Mouse (Mus musculus) limb, embryonic 11.5 days (tissue): Measurements from ENCODE around the gene Pik3cg. TPM values are rescaled to one million over a fixed set of nuclear protein-coding genes. Genes with fewer than 3 reads are reported as not detected.
A peak's percentile ranks its signal among the peaks of the same experiment; 100 is the strongest.
"Not testable (repeated sequence)": the region's sequence is repeated elsewhere in the genome, so short reads cannot be mapped to it uniquely, and the experiment has no call there.

ENCODE experiments used
- ATAC-seq: fragments of 200-750 bp; cut with Nextera tagmentation; 2 replicates; pipeline ENCODE4 v1.8.0; 2017; ENCODE audit warnings: low read depth; ENCODE audit not compliant: insufficient number of reproducible peaks, low FRiP score, low TSS enrichment
- DNase-seq: peaks from one replicate; pipeline ENCODE4 v3.0.0-alpha.2; 2015; ENCODE audit warnings: low spot score
- H3K27ac ChIP-seq: fragments of 300-500 bp; sonication (generic); replicated peaks from 2 replicates; pipeline ENCODE4 v1.5.1; 2014; ENCODE audit warnings: low read depth, mild to moderate bottlenecking, low read length
- H3K27me3 ChIP-seq: fragments of 300-500 bp; sonication (generic); 2 replicates; pipeline ENCODE4 v1.6.1; 2014; ENCODE audit warnings: mild to moderate bottlenecking, low read length, mixed read lengths; ENCODE audit not compliant: control insufficient read depth, insufficient read depth
- H3K36me3 ChIP-seq: fragments of 300-500 bp; sonication (generic); 2 replicates; pipeline ENCODE4 v1.6.1; 2014; ENCODE audit warnings: mild to moderate bottlenecking, low read length, moderate library complexity, mixed read lengths; ENCODE audit not compliant: control insufficient read depth, insufficient read depth
- H3K4me1 ChIP-seq: fragments of 300-500 bp; sonication (generic); 2 replicates; pipeline ENCODE4 v1.6.1; 2014; ENCODE audit warnings: low read length, mixed read lengths; ENCODE audit not compliant: control insufficient read depth, insufficient read depth
- H3K4me2 ChIP-seq: fragments of 300-500 bp; sonication (generic); 2 replicates; pipeline ENCODE4 v1.6.1; 2014; ENCODE audit warnings: low read depth, mild to moderate bottlenecking, moderate library complexity; ENCODE audit not compliant: severe bottlenecking
- H3K4me3 ChIP-seq: fragments of 300-500 bp; sonication (generic); 2 replicates; pipeline ENCODE4 v1.5.1; 2014; ENCODE audit warnings: low read depth, low read length
- H3K9ac ChIP-seq: fragments of 300-500 bp; sonication (generic); 2 replicates; pipeline ENCODE4 v1.6.1; 2014; ENCODE audit warnings: mild to moderate bottlenecking, low read length
- H3K9me3 ChIP-seq: fragments of 300-500 bp; sonication (generic); 2 replicates; pipeline ENCODE4 v1.6.1; 2016; ENCODE audit warnings: low read length; ENCODE audit not compliant: control insufficient read depth
- WGBS: fragments of 180-500 bp; shearing (Covaris S2); extraction: QIAGEN DNeasy Blood & Tissue Kit; methylation state at CpG from one replicate; pipeline ENCODE4 v1.1.7; 2014; 5-methylcytosine and 5-hydroxymethylcytosine counted together
- polyA plus RNA-seq: library from polyadenylated mRNA; unstranded; fragments of >200 nt; fragmentation: Nextera tagmentation; extraction: Ambion mirVana; gene quantifications from 2 replicates; pipeline ENCODE4 v1.2.1, GENCODE M21; 2014

Pik3cg gene
- 1.3 and 1.9 TPM in 2 replicates for polyA plus RNA-seq

DNA sequence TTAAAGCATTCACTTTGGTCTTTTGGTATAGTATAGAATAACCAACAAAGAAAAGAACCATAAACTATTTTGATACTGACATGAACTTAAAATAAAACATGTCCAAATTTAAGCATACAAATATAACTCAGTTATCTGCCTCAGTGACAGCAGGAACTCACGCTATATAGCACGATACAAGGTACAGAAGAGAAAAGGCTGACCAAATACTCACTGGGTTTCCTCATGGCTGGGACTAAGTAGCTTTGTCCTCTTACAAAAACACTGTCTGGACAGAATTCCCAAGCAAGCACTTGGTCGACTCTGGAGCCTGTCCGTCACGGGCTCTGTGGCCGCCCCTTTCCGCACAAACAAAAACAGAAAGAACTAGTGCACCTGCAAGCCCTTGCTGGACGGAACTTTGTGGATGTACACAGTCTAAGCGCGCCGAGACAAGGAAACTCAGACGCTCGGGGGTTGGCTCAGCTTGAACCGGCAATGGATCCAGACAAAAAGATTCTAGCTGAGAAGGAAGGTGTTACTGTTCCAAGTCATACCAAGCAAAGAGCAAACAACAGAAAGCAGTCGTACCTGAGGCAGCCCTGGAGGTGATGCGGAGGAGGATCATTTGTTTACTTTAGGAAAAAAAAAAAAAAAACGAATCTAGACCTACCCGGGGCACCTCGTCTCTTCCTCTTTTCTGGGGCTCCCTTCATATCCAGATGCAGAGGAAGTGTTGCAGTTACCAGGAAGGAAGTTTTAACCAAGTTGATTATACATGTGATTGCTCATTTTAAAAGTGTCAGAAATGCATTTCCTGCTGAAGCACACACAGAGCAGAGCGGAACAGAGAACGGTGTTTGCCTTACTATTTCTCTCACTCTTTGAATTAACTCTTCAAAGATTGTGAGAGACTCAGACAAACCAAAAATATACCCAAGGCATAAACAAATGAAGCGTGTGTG is at the start of gene Pik3cg:
TSS of gene Pik3cg (minus strand) at position 712 of the 944 bp plus-strand sequence.
- no peak within 1 kb of the TSS for H3K9ac ChIP-seq
- no peak within 1 kb of the TSS for H3K27ac ChIP-seq
- H3K27me3 ChIP-seq, result no peaks in the 10 kb centered on the region
- H3K4me2 ChIP-seq, result no peak within 1 kb of the TSS
- DNase-seq, result no peak
- ATAC-seq, result no peak
- H3K36me3 ChIP-seq, result no peaks in the 10 kb centered on the region
- H3K9me3 ChIP-seq, result no peaks in the 10 kb centered on the region
- WGBS, result 73% methylated on average over 22 of the region's 22 CpGs
- H3K4me1 ChIP-seq, result no peaks in the 10 kb centered on the region
- no peak within 1 kb of the TSS for H3K4me3 ChIP-seq

DNA sequence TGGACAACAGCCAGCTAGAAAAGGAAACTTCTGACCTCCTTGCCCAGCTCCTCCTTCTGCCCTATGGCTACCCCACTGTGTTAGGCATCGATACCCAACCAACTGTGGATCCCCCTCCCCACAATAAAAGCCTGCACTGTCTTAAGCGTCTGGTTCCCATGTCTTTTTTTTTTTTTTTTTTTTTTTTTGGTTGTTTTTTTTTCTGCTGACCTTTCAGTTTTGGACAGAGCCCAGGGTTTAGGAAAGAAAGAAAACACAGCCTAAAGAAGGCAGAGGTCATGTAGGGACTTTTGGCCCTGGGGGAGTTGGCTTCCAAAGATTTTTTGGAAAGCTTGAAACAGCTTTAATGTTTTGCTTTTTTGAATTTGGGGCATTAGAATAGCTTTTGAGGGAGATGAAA is 40.0 kb upstream of the Pik3cg start:
- H3K27me3 ChIP-seq, result no peaks in the 10 kb centered on the region
- ATAC-seq (no peak), DNase-seq (no peak)
- no peaks in the 10 kb centered on the region for H3K36me3 ChIP-seq
- no peaks in the 10 kb centered on the region for H3K4me1 ChIP-seq
- WGBS, result 60% methylated on average over 2 of the region's 2 CpGs
- H3K9ac ChIP-seq, result no peak overlapping the region
- H3K4me2 ChIP-seq, result no peak overlapping the region
- no peak overlapping the region for H3K4me3 ChIP-seq
- no peak overlapping the region for H3K27ac ChIP-seq
- H3K9me3 ChIP-seq, result no peaks in the 10 kb centered on the region

DNA sequence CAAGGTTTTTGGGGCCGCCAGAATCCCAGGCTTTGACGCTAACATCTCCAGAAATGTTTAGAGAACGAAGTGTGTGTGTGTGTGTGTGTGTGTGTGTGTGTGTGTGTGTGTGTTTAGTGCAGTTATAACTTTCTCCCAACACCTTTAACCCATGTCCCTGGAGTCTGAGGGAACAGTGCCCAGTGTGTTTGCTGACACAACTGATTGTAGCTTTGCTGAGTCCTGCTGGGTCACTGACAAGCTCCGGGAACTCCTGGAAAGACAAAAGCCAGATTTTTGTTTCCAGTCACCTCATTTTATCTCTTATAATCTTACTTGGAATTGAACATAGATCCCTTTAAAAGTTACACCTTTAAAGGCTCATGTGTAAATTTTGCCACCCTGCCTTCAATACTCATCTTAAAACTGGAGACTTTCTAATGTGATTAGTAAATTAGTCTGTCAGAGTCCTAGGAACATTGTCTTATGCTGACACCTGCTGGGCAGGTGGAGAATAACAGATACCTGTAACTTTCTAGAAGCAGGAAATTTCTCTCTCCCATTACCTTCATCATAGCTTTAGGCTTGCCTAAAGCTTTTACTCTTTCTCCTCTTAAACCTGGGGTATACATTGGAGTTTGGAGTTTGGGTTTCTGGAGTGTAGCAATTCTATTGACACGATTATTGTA is 37.2 kb upstream of the Pik3cg start:
- H3K9me3 ChIP-seq, result no peaks in the 10 kb centered on the region
- no peaks in the 10 kb centered on the region for H3K36me3 ChIP-seq
- H3K4me2 ChIP-seq, result no peak overlapping the region
- H3K27ac ChIP-seq, result no peak overlapping the region
- WGBS, result 76% methylated on average over 5 of the region's 5 CpGs
- no peak overlapping the region for H3K4me3 ChIP-seq
- no peaks in the 10 kb centered on the region for H3K27me3 ChIP-seq
- no peaks in the 10 kb centered on the region for H3K4me1 ChIP-seq
- DNase-seq (peak; percentile 44), ATAC-seq (no peak)
- H3K9ac ChIP-seq, result no peak overlapping the region

DNA sequence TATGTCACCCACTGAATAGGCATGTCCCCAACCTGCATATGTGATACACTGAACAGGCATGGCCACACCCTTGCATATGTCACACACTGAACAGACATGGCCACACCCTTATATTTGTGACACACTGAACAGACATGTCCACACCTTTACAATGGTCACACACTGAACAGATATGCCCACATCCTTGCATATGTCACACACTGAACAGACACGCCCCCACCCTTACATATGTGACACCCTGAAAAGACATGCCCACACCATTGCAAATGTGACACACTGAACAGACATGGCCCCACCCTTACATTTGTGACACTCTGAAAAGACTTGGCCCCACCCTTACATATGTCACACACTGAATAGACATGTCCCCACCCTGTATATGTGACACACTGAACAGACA is 35.1 kb upstream of the Pik3cg start:
- no peak overlapping the region for H3K4me3 ChIP-seq
- WGBS, result 83% methylated on average over 1 of the region's 1 CpGs
- H3K36me3 ChIP-seq, result no peaks in the 10 kb centered on the region
- no peak overlapping the region for H3K27ac ChIP-seq
- no peaks in the 10 kb centered on the region for H3K9me3 ChIP-seq
- no peak for DNase-seq
- no peak overlapping the region for H3K9ac ChIP-seq
- H3K4me1 ChIP-seq, result no peaks in the 10 kb centered on the region
- H3K27me3 ChIP-seq, result no peaks in the 10 kb centered on the region
- no peak overlapping the region for H3K4me2 ChIP-seq
- ATAC-seq, result peak; percentile 26; the same call in 1 of the 2 replicates

DNA sequence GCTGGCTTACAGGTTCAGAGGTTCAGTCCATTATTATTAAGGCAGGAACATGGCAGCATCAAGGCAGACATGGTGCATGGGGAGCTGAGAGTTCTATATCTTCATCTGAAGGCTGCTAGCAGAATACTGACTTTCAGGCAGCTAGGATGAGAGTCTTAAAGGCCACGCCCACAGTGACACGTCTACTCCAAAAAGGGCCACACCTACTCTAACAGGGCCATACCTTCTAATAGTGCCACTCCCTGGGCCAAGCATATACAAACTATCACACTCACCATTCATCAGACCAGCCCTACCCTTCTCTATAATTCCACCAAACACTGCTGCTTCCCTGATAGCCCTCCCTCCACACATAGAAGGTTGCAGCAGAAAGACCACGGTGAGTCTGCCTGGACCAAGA is 30.7 kb upstream of the Pik3cg start:
- not testable (repeated sequence) for H3K4me1 ChIP-seq, H3K9me3 ChIP-seq, H3K9ac ChIP-seq, ATAC-seq, H3K36me3 ChIP-seq, H3K27ac ChIP-seq, DNase-seq, H3K4me2 ChIP-seq, H3K27me3 ChIP-seq, H3K4me3 ChIP-seq
- WGBS, result 84% methylated on average over 3 of the region's 3 CpGs

DNA sequence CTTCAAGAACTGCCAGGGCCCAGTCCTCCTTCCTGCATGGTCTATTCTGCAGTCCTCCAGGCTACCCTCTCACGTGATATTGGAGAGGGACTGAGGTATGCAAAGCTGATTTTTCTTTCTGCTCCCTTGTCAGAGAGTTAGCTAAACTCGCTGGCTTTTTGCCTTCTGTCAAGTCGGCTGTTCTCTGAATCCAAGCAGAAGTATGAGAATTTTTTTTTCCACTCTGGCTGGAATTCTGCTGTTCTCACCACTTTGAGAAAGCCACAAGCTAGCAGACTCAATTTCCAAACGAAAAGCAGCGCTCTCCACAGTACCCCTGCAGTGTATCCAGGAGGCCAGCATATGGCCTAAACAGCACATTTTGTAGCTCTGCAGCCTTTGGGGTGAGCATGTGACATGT is 30.0 kb upstream of the Pik3cg start:
- Histone ChIP-seq H3K27me3 (no peaks in the 10 kb centered on the region), H3K4me3 (no peak overlapping the region), H3K4me2 (no peak overlapping the region), H3K27ac (no peak overlapping the region), H3K36me3 (no peaks in the 10 kb centered on the region), H3K4me1 (no peaks in the 10 kb centered on the region), H3K9me3 (no peaks in the 10 kb centered on the region), H3K9ac (no peak overlapping the region)
- DNase-seq (no peak), ATAC-seq (no peak)
- 78% methylated on average over 5 of the region's 5 CpGs for WGBS

DNA sequence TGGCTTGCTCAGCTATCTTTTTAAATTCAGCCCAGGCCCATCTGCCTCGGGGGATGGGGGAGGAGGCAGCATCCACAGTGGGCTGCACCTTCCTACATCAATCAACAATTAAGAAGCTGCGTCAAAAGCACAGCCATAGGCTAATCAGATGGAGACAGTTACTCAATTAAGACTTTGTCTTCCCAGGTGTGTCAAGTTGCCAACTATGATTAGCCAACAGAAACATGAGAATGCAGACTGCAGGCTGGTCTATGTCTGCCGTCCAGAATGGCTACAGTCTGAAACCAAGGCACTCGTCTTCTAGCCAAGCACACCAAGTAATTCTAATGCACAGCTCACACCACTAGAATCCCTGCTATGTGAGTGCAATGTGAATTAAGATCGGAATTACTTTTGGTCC is 29.4 kb upstream of the Pik3cg start:
- no peak overlapping the region for H3K4me3 ChIP-seq
- H3K27me3 ChIP-seq, result no peaks in the 10 kb centered on the region
- H3K9me3 ChIP-seq, result no peaks in the 10 kb centered on the region
- no peak overlapping the region for H3K4me2 ChIP-seq
- no peak overlapping the region for H3K27ac ChIP-seq
- DNase-seq, result no peak
- no peak overlapping the region for H3K9ac ChIP-seq
- 62% methylated on average over 5 of the region's 5 CpGs for WGBS
- H3K36me3 ChIP-seq, result no peaks in the 10 kb centered on the region
- H3K4me1 ChIP-seq, result no peaks in the 10 kb centered on the region
- no peak for ATAC-seq

DNA sequence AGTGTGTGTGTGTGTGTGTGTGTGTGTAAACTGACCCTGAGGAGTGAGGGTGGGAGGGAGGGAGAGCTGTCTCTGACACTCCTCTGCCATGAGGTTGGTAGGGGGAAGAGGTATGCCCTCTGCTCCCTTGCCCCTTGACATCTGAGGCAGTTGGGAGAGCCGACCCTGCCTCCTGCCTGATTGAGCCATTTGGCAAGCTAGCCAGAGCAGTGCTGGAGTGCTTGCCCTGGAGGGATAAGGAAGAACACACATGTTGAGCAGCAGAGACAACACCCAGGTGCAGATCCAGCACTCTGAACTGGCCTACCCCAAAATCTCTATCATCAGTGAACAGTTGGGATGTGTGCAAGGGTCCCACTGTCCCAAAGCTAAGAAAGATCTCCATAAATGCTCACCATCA is 28.7 kb upstream of the Pik3cg start:
- DNase-seq (no peak), ATAC-seq (no peak)
- no peaks in the 10 kb centered on the region for H3K4me1 ChIP-seq
- H3K4me3 ChIP-seq, result no peak overlapping the region
- no peaks in the 10 kb centered on the region for H3K27me3 ChIP-seq
- H3K27ac ChIP-seq, result no peak overlapping the region
- no peak overlapping the region for H3K4me2 ChIP-seq
- H3K9ac ChIP-seq, result no peak overlapping the region
- 7% methylated on average over 1 of the region's 1 CpGs for WGBS
- H3K36me3 ChIP-seq, result no peaks in the 10 kb centered on the region
- no peaks in the 10 kb centered on the region for H3K9me3 ChIP-seq
